Mouse (Mus musculus) central nervous system, embryonic 11.5 days (tissue): ENCODE measurements around the gene Gm9112. TPM values are rescaled to one million over a fixed set of nuclear protein-coding genes. Genes with fewer than 3 reads are reported as not detected.

Source experiments
- polyA plus RNA-seq: library from polyadenylated mRNA; depleted of rRNA; stranded (reverse); fragments of >200 nt; gene quantifications from 2 replicates; pipeline ENCODE4 v1.2.3, GENCODE M21; 2012; rRNA removed

Gene Gm9112
- polyA plus RNA-seq = 0.21 TPM in 1 of 2 replicates, not detected in the other

DNA sequence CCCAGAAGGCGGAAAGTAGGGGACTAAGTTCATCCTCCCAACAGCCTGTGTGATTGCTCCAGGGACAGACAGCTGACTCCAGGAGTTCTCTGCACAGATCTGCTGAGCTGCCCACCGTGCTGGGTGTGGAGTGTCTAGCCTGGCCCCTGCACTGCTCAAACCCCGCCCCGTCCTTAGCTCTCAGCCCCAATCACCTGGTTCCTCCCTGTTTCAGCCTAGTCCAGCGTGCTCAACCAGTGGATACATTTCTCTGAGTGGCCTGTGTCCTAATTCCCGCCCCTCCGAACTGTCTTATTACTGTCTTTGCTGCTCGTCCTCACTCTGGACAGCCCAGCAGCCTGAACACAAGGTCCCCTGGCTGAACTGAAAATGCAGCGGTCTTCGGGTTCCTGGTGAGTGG lies at the start of gene Gm9112, which contains the start of gene Dmrtc1b:
Gene Gm9112 (minus strand): TSS at position 101 of the 400 bp plus-strand sequence.
Gene Dmrtc1b (plus strand): TSS at position 331 of the 400 bp plus-strand sequence.

DNA sequence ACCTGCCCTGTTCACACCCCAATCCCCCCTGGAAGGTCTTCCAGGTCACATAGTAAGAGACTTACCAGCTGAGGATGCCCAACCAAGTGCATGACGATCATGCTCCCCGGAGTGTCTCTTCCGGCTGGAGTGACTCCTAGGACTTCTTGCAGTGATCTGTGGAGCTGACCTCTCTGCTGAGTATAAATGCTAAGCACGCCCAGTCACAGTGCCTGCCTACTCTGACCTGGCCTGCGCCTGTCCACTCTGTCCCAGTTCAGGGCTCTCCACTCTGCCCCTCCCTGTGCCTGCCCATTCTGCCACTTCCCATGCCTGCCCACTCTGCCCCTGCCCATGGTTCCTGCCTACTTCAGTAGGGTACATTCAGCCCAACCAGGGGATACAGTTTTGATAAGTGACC lies 20.6 kb downstream of the Gm9112 start, which contains the start of gene Gm3880:
Gene Gm3880 (minus strand): TSS at position 101 of the 400 bp plus-strand sequence.

Other genes with a start within 250 kb of the Gm9112 start
- gene Hdac8, start 202.3 kb downstream of the Gm9112 start, polyA plus RNA-seq = 11.5 and 13.2 TPM in 2 replicates
- gene Phka1, start 63.4 kb downstream of the Gm9112 start, polyA plus RNA-seq = 5.1 and 8.4 TPM in 2 replicates
- not detected in 2 replicates for gene Gm3880, start 20.7 kb downstream of the Gm9112 start, polyA plus RNA-seq
- not detected in 2 replicates for gene Dmrtc1b, start 230 bp upstream of the Gm9112 start, polyA plus RNA-seq
- gene Dmrtc1c1, start 95.3 kb upstream of the Gm9112 start, polyA plus RNA-seq = not detected in 2 replicates
- 0.06 TPM in 1 of 2 replicates, not detected in the other for gene Dmrtc1c2, start 147.0 kb upstream of the Gm9112 start, polyA plus RNA-seq
- 0.04 TPM in 1 of 2 replicates, not detected in the other for gene 1700031F05Rik, start 160.3 kb upstream of the Gm9112 start, polyA plus RNA-seq
- gene Dmrtc1a, start 201.1 kb upstream of the Gm9112 start, polyA plus RNA-seq = 0.19 and 0.36 TPM in 2 replicates
- not detected in 2 replicates for gene 1700011M02Rik, start 201.3 kb upstream of the Gm9112 start, polyA plus RNA-seq
- not detected in 2 replicates for gene 1700018G05Rik, start 220.7 kb upstream of the Gm9112 start, polyA plus RNA-seq